Mouse (Mus musculus) ovary, adult 18-20 months (tissue): ENCODE results near the gene Selenoo.

ENCODE experiments used
- DNase-seq: peaks from one replicate; pipeline ENCODE4 v3.0.0; 2022; ENCODE audit warnings: low spot score, mixed read lengths

Selenoo gene

DNA sequence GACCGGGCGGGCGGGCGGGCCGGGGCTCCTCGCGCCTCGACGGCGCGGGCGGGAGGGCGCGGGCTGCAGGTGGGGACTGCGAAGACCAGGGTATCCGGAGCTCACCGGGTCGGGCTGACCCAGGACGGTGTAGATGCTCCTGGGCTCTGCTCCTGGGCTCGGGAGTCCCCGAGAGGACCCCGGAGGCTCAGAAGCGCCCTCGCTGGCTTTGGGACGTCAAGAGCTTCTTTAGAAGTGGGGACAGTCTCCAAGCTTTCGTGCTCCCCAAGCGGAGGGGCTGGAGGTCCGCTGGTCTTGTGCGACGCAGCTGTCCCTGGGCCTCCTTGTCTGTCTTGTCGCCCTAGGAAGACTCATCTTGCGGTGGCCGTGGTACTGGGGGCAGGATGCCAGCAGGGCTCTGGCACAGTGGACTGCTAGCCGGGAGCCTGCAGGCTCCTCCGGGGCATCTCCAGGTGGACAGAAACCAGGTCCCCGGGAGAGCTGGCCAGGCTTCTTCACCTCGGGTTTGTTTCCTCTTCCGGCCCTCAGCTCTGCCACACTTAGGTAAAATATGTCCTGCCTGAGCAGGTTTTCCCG lies 12.6 kb upstream of the Selenoo start:
- no peak for DNase-seq

DNA sequence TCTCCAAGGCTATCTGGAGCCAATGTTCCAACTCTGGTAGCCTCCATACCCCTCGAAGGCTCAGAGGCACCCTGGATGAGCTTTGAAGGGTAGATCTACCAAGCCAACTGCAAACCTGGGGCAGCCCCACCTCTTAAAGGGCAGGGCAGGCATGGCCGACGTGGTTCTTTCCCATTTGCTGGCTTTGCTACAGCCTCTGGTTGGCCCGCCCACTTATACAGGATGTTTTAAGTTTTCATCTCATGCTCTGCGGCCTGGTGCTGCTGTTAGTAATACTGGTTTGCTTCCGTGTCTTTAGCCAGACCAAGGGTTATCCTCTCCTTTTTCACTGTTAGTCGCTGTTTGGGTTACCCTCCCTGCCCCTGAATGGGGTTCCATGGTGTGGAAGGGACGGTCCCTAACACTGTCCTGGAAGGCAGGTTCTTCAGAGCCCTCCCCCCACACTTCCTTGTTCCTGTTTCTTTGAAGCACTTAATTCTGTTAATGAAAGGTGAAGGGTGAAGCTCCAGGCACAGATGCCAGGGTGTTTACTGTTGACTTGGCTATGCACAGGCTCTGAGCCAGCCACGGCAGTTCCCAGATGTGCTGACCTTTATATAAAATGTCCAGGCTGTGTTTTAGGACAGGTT lies 10.6 kb upstream of the Selenoo start:
- no peak for DNase-seq

DNA sequence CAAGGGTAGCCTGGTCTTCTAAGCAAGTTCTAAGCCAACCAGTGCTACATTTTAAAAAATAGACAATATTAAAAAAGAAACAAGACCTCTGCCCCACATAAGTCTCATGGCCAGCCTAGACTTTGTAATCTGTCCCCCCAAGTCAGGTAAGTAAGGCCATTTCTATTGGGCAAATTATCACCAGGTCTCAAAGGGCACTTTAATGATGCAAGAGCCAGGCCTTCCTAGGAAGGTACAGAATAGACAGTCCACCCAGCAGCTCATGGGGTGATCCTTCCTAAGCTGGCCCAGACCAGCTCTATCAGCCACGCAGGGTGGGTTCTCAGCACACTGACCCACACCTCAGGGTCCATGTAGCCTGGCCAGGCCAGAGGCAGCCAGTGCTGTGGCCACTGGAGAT lies 5.0 kb upstream of the Selenoo start:
- no peak for DNase-seq

DNA sequence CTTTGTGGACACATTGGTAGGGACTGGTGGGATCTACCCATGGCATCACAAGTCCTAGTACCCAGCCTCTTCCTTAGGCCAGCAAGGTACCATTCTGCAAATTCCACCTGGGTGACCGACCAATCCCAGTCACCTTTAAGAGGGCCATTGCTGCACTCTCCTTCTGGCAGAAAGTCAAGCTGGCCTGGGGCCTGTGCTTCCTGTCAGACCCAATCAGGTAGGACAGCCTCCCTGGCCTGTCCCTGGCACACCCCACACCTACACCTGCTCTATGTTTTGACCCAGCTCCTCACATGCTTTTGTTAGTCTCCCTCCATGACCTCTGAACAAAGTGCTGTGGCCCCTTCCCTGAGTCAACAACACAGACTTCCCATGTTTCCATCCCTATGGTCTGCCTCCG lies 4.1 kb upstream of the Selenoo start:
- no peak for DNase-seq

DNA sequence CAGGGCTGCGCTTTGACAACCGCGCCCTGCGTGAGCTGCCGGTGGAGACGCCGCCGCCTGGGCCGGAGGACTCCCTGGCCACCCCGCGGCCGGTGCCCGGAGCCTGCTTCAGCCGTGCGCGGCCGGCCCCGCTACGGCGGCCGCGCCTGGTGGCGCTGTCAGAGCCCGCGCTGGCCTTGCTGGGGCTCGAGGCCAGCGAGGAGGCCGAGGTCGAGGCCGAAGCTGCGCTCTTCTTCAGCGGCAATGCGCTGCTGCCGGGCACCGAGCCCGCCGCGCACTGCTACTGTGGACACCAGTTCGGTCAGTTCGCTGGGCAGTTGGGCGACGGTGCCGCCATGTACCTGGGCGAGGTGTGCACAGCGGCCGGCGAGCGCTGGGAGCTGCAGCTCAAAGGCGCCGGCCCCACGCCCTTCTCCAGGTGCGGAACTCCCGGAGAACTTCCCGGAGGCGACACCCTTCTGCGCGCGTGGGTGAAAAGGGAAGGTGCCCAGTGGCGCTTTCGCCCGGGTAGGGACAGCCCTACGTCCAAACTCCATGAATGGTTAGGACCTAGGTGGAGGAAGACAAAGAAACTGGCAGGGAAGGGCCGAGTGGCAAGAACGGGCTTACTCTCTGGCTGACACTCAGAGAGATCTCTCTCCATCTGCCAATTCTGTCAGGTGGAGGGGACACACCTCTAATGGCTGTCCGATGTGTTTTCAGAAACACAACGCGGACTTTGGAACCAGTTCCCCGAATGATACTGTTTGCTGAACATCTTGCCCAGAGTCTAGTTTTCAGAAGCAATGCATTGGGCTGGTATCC lies 566 bp downstream of the Selenoo start:
- peak; percentile 33 for DNase-seq

DNA sequence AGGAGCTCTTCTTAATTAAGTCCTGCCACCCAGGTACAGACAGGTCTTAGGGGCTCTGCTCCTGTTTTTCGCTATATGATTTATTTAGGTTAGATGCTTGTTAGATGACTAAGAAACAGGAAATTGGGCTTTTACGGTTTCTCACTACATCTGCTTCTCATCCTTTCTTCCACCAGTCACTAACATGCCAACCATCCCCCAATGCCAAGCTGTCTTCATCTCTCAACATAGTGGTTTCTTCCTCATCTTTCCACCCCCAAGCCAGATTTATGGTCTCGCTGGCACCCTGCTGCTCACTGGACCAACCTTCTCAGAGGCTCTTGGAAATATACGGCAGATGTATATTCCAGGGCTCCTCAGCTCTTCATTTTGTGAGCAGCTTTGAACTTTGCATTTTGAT lies 1.8 kb downstream of the Selenoo start:
- DNase-seq: no peak

DNA sequence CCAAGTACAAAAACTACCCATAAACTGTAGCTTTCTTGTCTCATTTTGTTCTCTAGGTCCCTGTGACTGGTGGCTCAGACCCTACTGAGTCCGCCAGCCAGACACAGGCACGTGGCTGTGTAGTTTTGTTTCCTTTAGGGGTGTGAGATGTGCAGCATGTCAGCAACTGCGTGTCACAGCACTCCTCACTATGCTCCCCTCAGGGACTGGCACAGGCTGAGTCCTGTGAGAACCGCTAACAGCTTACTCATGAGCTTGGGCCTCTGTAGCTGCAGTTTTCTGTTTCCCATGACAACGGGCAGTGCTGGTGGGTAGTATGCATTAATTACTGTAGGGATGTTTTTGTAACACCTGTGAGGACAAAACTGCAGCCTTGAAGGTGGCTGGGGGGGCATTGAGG lies 3.3 kb downstream of the Selenoo start:
- no peak for DNase-seq

DNA sequence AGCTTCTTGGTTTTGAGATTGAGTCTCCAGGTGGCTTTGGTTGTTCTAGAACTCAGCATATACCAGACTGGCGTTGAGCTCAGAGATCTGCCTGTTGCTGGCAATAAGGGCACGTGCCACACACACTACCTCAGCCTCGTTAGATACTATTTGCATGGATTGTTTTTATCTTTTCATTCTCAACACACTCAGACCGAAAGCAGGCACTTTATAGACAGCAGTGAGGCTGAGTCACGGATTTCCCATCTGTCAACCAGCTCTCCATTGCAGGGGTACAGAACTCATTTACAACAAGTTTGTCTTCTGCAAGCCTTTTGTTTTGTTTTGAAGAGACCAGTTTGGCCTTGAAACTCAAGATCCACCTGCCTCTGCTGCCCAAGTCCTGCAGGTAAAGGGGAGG lies 8.6 kb downstream of the Selenoo start:
- no peak for DNase-seq

DNA sequence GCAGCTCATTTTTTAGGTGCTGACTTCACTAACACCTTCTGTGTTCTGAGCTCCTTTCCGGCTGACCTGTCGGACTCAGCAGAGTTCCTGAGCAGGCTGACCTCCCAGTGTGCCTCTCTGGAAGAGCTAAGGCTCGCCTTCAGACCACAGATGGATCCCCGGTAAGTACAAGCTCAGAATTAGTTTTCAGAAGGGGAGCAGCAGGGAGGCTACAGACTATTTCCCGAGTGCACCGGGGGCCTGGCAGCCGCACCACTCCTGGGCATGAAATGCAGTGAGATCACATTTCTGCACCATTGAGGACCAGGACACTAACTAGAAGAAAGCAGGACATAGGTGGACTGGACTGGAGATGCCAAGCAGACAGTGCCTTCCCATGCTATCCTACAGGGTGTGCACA lies 9.7 kb downstream of the Selenoo start:
- DNase-seq: no peak

DNA sequence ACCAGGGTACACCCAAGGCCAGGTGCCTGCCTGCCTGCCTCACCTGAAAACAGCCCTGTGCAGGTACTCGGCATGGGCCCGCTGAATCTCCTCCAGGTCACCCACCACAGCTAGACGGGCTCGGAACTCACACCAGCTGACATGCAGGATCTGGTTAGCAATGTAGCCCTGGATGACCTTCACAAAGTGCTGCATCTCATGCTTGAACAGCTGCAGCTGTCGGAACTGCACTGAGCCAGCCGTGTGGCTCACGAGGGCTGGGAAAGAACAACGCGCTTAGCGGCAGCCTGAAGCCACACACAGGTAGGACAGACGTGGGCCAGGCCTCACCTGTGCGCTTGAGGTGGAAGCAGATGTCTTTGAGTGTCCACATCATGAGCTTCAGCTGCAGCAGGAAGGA lies 11.9 kb downstream of the Selenoo start:
- no peak for DNase-seq

DNA sequence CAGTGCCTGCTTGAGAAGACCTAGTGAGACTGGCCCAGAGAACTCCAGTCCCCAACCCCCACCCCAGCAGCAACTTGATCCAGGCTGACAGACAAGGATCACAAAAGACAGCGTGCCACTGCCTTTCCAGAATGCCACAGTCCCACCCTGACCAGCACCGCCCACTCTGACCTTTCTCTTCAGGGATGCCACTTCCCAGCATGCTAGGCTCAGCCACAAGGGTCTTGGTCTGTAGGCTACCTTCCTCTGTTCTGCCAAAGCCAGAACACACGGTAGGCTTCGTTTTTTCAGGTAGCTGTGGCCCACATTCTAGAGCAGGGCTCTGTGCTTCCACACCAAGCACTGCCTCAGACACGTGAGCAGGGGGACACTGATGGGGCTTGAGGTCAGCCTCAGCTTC lies 13.8 kb downstream of the Selenoo start:
- no peak for DNase-seq

DNA sequence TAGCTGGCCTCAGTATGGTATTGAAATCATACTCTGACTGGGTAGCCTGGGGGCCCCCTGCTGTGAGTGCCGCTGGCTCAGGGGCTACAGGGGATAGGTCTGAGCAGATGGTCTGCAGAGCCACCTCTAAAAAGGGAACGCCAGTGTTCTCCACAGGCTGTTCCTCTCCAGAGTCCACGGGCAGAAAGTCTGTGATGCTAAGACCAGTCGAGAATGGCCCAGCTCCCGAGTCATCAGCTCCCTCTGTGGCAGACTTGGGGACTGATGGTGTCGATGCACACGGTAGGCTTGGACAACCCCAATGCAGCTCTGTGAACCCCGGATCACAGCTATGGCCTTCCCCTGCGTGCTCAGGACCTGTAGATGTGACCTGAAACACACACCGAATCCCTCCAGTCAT lies 15.0 kb downstream of the Selenoo start:
- DNase-seq: no peak

DNA sequence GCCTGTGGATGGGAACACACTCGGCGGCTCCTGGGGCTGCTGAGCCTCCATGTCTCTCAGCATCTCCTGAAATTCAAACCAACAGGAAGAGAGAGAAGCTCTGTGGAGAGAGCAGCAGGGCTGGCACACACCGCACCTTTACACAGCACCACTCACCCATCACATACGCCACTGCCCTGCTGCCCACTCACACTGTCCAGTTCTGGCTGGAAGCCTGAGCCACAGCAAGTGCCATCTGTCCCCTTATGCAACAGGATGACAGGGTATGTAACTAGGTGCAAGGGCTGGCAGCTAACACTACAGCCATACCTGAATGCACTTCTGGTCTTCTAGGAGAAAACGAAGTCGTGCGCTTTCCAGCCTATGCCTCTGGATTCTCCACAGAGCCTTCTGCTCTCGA lies 15.5 kb downstream of the Selenoo start:
- DNase-seq: no peak

DNA sequence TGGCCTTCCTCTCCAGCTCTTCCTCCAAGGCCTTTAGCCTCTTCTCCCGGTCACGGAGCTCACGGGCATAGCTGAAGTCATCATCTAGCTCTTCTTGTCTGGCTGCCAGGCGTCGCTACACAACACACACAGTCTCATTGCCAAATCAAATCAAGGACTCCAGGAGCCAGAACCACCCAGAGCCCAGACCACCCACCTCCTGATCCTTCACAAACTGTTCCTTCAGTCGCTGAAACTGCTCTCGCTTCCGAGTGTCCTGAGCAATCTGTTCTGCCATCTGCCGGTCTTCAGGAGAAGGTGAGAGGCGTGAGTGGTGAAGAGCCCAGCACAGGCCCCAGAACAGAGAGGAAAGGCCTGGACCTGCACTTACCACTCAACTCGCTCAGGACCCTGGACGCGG lies 17.2 kb downstream of the Selenoo start:
- DNase-seq: no peak

DNA sequence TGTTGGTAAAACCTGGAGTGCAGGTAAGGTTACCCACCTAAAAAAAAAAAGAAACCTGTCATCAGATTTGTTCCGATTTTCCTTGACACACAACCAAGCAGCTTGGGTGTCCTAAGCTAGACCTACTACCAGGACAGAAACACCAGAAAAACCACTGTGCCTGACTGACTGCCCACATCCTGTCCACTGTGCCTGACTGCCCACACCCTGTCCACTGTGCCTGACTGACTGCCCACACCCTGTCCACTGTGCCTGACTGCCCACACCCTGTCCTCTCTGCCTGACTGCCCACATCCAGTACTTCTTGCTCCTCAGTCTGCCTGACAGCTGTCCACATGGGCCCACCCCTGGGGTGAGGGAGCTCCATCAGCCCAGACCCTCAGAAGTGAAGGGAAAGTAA lies 18.1 kb downstream of the Selenoo start:
- no peak for DNase-seq

DNA sequence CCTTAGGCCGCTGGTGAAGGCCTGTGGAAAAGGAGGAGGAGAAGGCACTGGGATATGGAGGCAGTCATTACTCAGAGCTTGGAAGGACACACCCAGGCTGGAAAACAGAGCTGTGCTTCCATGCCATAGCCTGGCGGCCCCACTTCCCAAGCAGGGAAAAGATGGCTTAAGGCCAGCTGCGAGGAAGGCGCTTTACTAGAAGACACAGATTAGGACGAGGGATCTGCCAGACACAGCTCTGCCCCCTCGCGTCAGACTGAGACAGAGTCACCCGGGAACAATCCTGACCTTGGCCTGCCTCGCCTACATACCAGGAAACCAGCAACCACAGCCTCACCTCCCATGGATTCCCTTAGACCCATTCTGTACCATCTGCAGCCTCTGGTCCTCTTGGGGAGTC lies 21.3 kb downstream of the Selenoo start:
- peak; percentile 62 for DNase-seq

DNA sequence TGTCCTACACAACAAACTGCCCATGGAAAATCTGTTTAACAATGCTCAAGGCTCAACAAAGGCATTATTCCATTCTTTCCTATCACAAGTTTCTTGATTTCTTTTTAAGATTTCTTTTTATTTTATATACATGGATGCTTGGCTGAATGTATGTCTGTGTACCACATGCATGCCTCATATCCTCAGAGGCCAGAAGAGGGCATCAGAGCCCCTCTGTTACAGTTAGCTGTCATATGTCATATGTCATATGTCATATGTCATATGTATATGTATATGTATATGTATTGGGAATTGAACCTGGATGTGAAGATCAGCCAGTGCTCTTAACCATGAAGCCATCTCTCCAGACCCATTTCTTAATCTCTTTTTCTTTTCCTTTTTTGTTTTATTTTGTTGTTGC lies 29.1 kb downstream of the Selenoo start:
- no peak for DNase-seq

DNA sequence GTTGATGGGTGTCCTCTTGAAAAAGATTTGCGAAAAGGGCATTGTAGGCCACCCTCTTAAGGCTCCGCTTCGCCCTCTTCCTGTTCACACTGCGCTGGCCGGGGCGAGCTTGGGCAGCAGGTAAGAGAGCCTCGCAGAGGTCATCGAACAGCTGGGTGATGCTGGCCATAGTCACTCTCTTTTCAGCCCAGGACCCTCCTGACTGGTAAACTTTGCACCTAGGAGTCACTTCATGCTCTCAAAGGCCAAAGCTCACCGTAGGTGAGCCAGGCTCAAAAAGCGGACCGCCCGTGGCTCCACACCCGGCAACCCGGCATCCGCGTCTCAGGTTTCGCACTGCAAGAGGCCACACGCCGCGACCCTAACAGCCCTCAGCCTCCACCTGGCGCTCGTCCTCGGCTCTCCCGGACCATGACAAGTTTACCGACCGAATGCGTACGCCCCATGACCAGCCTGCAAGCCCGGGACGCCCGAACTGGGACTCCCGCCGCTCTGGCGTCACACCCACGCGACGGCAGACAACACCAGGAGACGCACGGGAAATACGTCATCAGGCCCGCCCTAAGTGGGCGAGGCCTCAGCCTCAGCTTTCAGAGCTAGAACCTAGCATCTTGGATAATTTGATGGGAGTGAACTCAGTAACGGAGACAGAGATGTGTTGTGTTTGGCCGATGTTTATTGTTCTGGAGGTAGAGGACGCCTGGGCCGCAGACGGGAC lies 33.9 kb downstream of the Selenoo start, which contains the start of gene Tubgcp6:
Tubgcp6 (minus strand) TSS at position 464 of the 718 bp plus-strand sequence.
- DNase-seq: peak; percentile 87

DNA sequence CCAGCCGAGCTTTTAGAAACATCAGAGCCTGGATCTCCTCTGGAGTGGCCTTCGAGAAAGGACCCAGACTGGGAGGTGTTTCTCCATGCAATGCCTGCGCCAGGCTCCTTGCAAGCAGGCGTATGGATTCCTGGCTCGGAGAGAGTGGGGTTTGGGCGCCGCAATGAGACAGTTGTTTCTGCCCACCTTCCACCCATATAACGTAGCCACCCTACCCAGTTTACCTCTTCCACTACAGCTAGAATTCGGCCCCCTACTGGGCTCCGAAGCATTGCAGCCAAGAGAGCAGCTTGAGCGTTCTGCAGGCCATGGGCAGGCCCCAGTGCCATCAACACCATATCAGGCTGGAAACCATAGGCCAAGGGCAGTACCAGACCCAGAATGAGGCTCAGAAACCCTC lies 34.7 kb downstream of the Selenoo start:
- no peak for DNase-seq

DNA sequence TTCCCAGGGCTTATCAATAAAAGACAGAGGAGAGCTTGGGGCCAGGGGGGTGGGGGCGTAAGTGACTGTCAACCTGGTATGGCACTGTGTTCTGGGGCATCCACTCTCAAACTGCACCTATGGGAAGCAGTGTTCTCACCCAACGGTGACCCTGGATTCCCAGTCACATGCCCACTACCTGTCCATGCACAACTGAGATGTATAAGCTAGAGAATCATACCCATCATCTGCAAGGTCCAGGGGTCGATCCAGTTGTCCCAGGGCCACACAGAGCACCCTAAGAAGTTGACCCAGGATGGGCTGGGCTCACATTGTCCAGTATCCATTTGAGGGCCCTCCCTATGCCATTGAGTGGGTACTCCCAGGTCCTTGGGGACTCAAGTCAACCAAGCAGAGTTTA lies 35.4 kb downstream of the Selenoo start:
- DNase-seq: no peak

DNA sequence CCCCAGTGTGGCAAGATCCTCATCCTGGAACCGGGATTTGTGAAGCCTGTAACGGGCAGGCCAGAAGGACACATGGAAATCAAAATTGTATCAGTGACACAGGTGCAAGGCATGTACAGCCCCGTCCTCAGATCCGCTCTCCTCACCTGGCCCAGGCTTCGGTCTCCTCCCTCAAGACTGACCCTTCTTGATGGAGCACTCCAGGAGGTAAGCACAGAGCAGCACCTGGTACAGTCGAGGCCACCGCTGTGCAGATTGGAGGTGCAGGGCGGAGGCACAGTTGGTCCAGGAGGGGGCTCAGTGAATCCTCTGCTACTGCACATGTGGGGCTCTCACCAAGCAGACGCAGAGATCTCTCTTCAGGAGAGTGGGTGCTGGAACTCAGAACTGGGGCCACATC lies 36.5 kb downstream of the Selenoo start:
- DNase-seq: no peak

DNA sequence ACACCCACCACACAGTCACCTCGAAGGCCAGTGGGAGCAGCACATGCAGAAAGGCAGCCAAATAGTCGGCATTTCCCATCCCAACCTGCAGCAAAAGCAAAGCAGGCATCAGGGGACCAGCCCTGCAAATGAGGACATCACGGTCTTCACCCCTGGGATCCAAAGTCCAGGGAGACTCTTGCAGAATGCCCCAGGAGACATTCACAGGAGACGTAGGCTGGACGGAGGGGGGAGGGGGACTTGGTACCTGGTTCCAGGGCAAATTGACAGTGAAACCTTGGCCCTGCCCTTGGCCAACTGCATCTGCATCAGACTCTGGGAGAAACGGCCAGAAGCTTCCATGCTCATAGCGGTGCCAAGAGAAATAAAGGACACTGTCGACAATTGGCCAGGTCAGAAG lies 37.7 kb downstream of the Selenoo start:
- DNase-seq: no peak
